Mouse (Mus musculus): ENCODE data around the gene Gm27179.
"Not testable (repeated sequence)": the region's sequence is repeated elsewhere in the genome, so short reads cannot be mapped to it uniquely, and the experiment has no call there.

- not testable (repeated sequence) for TF ChIP-seq CTCF (IDR thresholded peaks at IDR 0.05; ENCODE audit: extremely low read depth, insufficient read depth, insufficient read length, insufficient replicate concordance); POLR2A (IDR thresholded peaks at IDR 0.05; ENCODE audit: low read depth, low read length)
Measured at GRCm38 (mm10) chr14:69523001-69523400, 10.7 kb upstream of the Gm27179 start.

All from spleen, adult 2 months (tissue).